Mouse (Mus musculus) thymus, postnatal 36 days (tissue): ENCODE measurements at regions not wholly inside any gene's neighbourhood (a gene's known extent, or its start where the extent isn't known, plus 50 kb on each side); places are given as distances from the start of the nearest gene placed in this dataset.

Experiments
- DNase-seq, 2 experiments: peaks; one replicate each; pipeline ENCODE4 v3.0.0; 2022; ENCODE audit warnings: mixed read lengths in 2 of 2

DNA sequence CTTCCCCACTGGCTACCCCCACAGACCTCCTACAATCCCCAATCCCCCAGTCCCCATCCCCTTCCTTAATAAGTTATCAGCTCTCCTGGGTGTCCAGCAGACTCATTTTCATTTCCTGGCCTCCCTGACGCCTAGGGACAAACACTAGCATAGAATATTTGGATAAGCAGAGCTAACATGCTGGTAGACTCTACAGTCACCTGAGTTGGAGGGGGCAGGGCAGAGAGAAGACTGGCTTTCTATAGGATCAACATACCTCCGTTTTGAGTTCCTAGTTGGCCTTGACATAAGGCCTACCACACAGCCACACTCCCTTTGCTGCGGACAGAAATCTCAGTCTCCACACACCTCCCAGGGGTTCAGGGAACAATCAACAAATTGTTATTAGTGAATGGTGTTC, 205.2 kb upstream of the Rreb1 start:
- no peak for DNase-seq

DNA sequence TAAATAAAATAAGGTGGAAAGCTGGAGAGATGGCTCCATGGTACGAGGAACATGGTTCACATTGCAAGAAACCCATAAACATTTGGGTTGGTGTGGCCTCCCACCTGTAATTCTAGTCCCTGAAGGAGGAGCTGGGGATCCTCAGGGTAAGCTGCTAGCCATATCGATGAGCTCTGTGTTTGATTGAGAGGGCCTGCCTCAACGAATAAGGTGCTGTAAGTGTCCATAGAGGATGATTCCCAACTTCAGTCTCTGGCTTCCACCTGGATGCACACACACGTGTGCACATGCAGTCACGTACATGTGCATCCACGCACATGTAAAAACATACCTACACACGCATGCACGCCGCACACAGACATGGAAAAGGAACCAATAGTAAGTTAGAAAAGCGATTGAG, 199.0 kb upstream of the Rreb1 start:
- DNase-seq = no peak

DNA sequence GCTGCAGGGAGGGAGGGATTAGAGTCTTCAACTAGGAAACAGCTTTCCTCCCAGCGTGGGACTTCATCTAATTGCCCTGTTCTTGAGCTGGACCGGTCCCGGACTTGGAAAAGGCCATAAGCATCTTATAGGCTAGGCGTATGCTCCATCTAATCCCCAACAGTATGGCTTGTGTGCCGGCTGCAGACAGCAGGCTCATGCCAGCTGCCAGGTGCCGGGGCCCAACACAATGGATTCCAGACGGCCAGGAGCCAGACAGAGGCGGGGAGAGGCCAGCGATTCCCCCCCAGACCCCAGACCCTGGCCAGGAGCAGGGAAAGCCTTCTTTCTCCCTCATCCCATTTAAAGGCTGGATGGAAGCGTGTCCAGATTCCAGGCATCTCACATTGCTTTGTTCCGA, 198.4 kb upstream of the Rreb1 start:
- no peak for DNase-seq

DNA sequence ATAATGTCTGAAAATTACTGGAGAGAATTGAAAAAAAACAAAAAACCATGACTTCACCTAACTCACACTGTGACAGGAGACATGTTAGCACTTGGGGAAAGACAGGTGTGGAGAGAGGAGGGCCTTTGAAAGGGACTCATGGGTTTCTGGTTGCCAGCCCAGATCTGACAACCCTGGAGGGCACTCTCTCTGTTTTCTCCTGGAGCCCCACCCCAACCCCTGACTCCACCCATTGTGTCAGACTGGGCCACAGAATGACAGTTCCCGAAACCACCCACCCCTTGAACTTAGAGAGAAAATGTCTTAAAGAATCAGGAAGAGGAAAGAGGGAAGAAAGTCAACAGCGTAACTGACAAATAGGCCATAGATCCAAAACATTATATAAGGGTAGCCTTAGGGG, 197.4 kb upstream of the Rreb1 start:
- peak in 1 of 2 experiments; percentile 39 for DNase-seq

DNA sequence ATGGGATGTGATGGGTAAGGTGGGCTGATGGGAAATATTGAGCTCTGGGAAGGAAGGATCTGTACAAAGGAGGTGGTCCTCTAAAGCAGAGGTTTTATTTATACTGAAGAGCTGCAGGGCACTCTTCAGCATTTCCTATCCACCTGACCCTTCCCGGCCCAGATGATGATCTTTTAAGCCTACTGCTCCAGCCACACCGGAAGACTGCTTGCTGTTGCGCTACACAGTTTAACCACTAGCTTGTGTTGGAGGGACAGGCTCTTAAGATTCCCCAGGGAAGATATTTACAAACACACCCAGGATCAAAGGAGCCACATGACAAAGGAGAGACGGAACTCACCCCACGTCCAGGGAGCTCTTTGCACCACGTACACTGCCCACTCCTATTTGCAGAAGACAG, 196.8 kb upstream of the Rreb1 start:
- DNase-seq = no peak

DNA sequence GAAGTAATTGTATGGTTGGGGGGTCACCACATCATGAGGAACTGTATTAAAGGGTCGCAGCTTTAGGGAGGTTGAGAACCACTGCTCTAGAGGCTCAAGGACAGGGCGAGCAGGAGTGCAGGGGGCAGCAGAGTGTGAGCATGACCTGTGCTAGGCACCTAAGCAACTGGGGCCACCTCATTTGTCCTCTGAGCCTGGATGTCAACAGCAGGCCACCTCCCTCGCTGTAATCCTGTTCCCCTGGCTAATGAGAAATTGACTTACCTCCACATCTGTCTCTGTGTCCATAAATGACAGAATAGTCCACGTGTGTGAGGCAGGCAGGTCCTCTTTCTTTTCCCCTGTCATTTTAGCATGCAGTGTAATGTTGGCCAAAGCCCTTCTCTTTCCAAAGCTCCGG, 192.7 kb upstream of the Rreb1 start:
- no peak for DNase-seq

DNA sequence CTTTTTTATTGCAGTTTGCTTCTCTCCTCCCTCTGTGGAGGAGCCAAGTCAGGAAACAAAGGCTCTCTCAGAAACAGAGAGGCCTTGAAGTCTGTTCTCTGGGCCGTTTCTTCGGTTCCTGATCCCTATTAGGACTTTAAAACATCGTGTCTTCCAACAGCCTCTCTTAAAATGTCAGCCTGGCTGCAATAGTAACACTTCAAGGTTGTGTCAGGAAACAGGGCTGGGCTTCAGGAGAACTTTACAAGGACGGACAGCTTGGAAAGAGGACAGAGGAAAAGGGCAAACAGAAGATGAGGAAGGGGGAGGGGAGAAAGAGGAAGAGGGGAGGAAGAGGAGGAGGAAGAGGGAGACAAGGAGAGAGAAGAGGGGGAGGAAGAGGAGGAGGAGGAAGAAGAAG, 191.7 kb upstream of the Rreb1 start:
- no peak for DNase-seq

DNA sequence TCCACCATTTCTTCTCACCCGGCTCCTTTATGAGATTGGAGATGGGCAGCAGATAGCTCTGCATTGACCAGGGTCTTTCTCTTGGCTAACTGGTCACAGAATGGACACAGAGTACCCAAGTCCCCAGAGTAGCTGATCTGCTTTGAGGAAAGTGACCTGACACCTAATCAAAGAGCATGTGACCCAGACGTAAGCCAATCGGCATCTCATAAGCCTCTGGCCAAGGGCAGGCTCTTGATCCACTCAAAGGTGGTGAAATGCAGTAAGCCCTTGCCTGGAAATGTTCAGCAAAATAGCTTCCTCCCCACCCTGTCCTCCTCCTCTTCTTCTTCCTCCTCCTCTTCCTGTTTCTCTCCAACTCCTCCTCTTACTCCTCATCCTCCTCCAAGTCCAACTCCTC, 190.3 kb upstream of the Rreb1 start:
- no peak for DNase-seq

DNA sequence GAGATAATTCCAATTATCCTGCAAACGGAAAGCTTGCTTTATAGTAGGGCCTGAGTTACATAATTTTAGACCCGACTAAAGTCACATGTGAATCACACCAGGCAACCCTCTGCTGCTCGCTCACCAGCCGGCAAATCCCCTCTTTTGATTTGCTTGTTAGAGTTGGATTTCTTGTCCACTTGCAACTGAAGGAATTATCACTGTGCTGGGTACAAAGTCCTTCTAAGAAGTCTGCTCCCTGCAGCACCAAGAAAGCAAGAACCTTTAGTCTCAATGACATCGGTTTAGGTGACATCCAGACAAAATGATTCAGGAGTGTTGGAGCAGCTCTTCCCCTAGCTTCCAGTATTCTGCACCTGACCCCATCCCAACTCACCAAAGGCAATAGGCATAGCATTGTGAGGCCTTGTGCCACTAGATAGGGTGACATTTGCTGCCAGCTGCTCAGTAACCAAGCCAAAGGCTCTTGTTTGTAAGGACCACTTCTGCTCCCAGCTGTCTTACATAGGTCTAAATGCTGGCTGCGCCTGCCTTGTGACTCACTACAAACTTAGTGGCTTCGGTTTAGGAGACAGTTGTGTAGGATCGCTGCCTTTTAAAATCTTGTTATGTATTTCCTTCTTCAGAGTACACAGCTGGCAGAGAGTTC, 189.5 kb upstream of the Rreb1 start:
- DNase-seq = no peak

DNA sequence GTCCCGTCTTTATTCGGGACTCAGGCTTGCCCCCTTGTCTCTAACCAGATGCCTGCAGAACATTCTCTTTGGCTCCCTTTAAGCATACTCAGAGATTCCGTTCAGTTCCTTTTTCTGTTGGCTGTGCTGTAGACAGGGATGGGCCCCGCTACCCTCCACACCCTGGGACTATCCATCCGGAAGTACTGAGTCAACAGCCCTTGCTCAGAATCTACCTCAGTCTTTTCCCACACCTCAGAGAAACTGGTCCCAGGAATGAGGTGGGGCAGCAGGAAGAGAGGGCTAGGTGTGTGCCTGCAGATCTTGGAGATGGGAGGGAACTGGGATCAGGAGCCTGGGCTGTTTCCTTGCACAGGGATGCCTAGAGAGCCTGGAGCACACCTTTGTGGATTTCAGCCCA, 186.1 kb upstream of the Rreb1 start:
- no peak for DNase-seq

DNA sequence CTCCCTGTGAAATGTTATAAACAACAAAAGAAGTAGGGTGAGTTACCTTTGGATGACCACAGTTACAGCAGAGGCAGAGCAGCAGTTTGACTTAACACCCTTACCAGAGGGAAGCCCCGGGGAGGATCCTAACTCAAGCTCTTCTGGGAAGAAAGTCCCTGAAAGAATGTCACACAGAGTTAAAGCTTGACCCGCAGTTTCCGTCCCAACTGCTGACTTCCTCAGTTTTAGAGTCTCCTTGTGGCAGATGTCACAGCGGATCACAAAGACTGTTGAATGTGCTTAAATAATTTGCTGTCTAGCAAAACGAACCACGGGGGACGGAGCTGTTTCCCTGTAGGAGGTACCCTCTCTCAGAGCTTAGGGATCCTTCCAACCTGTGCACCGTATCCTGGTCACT, 183.0 kb upstream of the Rreb1 start:
- DNase-seq = peak; percentile 31 to 35

DNA sequence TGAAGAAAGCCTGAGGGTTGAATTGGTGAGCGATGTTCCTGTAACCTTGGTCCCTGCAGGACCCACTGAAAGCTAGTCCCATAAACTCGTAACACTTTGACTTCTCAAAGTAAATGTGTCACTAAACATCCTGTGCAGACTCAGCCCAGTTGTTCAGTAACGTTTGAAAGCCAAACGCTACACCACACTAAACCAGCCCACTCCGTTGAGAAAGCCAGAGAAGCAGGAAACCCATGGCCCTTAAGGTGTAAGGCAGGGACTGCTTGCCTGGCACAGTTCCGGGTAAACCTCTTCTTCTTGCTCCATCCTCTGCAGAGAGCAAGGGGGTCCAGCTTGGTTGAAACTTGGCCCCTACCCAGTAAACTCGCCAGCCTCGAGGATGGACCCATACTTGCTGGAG, 180.6 kb upstream of the Rreb1 start:
- peak; percentile 42 to 60 for DNase-seq

DNA sequence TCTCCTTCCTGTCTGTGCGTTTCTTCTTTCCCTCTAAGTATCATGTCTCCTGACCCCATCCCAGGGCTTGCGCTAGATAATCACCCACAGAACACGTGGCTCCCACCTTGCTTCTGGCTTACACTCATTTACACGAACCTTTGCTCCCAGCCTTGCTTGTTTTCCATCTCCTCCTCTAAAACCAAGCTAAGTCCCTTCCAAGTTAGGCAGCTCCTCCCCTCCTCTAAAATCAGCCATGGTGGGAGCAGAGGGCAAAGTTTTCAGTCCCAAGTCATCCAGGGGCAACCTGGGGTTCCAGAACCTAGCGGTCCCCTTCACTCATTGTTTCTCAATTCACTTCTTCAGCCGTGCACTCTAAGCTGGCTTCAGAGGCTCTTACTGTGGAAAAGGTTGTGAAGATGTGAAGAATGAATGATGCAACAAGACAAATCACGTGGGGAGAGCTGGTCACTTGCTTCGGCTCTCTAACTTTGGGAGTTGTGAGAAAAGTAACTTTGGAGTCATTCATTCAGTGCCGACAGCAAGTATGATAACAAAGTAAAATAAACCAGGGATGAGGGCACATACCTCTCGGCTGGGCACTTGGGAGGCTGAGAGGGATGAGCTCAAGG, 179.9 kb upstream of the Rreb1 start:
- no peak for DNase-seq

DNA sequence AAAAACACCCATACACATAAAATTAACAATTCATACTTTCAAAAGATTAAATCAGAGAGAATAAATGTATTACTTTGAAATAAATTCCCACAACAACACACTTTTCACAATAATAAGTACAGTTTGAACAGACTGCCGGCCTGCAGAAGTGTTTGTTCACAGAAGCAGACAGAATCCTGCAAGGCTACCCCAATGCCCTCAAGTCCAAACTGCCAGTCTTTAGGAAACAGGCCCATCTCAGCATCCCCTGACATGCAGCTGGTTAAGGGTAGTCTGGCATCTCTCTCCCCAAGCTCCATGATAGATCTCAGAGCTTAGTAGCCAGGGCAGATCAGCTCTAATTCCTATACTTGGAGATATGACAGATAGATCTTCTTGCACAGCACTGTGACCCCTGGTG, 178.5 kb upstream of the Rreb1 start:
- no peak for DNase-seq

DNA sequence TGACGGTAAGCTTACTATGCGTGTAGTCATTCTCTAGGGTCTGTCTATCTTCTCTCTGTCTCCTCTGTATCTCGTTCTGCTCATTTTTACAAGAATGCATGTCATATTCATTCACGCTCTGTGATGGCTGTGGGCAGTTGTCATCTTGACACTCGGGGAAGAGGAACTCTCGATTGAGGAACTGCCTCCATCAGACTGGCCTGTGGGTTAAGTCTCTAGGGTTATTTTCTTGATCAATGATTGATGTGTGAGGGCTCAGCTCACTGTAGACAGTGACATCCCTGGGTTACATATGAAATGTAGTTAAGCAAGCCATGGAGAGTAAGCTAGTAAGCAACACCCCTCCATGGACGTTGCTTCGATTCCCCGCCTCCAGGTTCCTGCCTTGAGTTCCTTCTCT, 178.0 kb upstream of the Rreb1 start:
- no peak for DNase-seq

DNA sequence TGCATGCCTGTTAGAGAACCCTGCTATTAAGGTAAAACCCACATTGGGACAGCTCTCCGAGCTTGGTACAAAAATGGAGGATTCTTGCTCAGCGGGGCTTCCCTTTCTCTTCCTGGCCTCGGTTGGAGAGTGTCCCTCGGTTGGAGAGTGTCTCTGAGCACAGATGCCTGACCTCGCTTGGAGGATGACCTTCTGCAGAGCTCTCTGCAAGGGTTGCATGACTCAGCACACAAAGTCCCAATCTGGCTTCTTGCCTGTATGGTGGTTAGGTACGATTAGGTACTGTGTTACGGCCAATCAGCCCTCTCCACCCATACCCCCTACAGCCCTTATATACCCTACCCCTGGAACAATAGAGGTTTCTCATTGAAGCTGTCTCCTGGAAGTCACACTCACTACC, 177.1 kb upstream of the Rreb1 start:
- DNase-seq = no peak

DNA sequence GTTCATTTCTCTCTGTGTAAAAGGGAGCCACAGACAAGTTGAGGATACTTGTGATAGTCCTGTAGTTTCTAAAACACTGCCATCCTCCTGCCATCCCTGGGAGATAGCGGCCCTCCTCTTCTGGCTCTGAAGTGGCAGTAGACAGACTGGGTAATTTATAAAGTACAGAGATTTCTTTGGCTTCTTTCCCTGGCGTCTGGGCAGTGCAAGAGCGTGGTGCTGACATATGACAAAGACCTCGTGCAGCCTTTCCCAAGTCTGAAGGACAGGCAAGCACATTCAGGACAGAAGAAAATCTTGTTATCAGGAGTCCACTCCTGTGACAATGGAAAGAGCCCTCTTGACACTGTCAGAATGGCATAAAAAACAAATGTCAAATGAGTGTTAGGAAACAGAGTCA, 175.9 kb upstream of the Rreb1 start:
- DNase-seq = no peak

DNA sequence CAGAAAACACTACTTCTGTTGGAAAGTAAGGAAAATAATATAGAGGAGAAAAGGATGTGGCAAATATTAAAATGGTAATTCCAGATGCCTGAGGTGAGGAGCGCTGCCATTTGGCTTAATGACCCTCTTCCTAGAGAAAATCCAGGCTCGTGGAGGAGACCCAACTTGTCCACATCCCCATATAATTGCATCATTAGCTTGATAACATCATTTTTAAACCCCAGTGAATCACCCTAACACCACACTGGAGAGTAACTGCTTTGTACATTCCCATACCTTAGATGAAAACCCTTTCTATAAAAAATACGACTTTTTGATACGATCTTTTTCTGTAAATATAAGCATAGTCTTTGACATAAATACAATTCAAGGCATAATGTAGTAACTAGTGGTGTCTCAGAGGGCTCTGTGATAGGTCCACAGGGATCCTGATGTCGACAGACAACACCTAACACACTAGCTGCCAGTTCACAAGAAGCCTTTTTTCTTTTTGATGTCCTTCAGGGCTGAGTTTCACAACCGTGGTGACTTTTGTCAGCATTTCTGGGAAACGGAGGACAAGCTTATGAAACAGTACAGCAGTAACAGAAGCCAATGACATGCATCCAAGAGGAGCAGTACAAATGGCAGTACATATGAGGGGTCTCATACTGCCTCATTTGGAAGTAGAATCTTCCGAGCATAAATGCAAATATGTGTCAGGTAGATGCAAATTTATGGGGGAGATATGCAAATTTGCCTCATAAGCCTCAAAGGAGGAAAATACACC, 174.8 kb upstream of the Rreb1 start:
- DNase-seq = no peak

DNA sequence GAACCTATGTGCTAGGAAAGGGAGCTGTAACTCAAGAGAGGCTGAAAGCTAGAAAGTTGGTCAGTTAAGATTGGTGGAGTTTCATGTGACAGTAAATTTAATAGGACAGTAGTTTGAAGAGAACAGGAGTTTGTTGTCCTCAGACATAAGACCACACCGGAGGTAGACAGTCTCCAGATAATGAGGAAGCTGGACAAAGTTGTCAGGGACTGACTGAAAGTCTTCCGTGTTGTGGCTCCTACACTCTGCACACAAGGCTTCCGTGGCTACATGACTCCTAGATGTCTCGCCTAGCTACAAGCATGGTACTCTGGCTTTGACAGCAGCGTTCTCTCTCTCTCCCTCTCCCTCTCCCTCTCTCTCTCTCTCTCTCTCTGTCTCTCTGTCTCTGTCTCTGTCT, 171.9 kb upstream of the Rreb1 start:
- DNase-seq = no peak

DNA sequence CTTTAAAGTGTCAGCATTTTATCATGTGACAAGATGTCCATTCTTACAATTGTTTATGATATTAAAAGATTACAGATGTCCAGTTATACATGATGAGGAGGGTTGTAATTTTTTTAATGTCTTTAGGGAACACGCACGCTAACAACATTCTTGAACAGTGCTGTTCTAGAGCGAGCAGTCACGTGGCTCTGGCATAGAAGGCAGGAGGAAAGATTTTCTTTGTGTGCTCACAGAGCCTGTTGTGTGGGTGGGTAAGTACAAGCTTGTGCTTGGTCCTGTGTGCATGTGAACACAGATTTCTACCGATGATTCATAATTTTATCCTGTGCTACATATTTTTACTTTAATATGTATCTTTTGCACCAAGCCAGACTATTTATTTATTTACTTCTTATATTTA, 169.1 kb upstream of the Rreb1 start:
- no peak for DNase-seq

DNA sequence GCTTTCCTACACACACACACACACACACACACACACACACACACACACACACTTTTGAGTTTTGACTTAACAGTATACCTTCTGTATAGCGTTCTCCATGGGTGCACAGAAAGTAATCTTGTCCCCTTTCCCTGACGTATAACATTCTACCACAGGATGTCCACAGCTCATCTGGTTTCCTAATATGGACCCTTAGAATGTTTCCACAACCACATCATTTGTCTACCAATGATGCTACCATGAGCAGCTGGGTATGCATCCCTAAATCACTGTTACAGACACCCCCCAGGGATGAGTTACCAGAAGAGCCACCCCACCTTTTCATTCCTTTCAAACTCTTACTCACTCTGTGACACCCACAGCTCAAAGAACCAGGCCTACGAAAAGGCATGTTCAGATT, 166.8 kb upstream of the Rreb1 start:
- DNase-seq = no peak

DNA sequence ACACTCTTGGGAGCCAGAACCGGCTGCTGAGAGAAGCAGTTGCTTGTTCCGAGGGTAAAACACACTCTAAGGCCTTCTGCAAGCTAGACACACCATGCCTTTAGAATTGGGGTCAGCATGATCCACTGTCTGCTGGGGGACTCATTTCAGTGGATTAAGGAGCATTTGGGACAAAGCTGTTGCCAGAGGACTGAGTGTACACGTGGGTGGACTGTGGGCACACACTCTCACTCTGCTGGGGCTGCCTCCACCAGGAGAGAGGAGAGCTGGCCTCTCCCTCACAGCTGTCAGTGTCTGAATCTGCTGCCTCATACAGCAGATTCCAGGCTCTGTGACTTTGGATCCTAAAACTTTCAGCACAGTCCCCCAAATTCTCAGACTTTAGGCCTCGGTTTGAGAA, 161.2 kb upstream of the Rreb1 start:
- no peak for DNase-seq

DNA sequence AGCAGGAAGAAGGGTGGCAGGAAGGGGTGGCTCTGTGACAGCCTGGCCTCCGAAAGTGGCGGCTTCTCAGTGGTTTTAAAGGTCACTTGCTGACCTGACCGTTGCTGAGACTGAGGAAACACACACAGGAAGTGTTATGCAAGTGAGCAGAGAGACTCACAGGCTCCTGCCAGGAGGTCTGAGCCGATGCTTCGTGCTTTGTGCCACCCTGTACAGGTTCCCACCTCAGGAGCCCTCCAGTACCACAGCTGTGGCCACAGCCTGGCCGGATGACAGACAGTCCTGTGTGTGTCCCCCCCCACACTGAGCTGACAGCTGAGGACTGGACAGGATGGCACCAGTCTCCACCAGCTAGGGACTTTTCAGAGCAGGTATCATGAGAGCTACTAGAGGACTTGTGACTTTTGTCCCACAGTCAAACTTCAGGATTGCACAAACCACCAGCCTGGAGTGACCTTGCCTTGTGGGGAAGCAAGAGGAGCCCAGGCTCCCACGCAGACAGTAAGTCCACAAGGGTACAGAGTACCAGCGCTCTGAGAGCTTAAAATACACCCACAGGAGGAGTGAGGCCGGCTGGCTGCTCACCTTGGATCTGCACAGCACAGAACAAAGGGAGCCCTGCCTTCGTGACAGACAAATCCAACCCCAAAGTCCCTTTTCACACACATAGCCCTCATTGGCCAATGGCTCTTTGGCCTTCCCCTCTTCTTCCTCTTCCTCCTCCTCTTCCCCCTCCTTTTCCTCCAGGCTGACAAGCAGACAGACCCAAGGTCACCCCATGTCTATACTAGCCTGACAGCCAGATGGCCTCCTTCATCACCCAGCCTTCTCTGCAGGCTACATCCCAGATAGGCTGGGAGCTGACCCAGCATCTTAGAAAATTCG, 158.1 kb upstream of the Rreb1 start:
- DNase-seq = peak; percentile 45 to 56
